7 mouse cellular contexts compared by ENCODE assay signal in the genomic region with DNA sequence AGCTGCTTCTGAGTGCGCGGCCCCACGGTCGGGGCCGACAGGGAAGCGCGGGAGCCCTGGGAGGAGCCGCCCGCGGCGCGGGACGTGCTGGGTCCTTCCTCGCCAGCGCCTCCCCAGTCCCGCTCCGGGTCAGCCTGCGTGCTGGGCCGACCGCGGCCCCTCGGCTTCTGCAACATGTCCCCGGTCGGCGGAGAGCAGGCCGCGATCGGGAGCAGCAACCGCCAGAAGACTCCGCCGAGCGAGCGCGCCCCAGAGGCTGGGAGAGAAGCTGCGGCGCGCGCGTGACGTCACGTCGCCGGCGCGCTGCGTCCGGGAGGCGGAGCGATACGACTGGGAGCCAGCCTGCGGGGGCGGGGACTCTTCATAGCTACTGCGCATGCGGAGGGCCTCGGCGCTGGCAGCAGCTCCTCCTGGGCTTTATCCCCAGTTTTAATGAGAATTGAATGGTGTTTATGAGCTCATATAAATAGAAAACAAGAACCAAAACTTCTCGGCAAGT. TPM values are rescaled to one million over a fixed set of nuclear protein-coding genes. Genes with fewer than 3 reads are reported as not detected.
DNase-seq lines count a peak whose midpoint lies in the region; ATAC-seq lines count a peak whose summit lies in the region.

A gene (minus strand): TSS at position 255 of the 499 bp plus-strand sequence.

- no peaks in the 10 kb centered on the region for H3K27me3 ChIP-seq in embryonic facial prominence, embryonic 11.5 days (ENCODE audit: control insufficient read depth, insufficient read depth, low read length)
- peaks cover 20% of the 10 kb centered on the region; the same call in 1 of the 2 replicates for H3K27me3 ChIP-seq in limb, embryonic 10.5 days (ENCODE audit: low read depth, poor library complexity, severe bottlenecking)
- no peaks in the 10 kb centered on the region for H3K27me3 ChIP-seq in midbrain, embryonic 13.5 days

- H3K27ac ChIP-seq in embryonic facial prominence, embryonic 11.5 days (replicated peaks; ENCODE audit: low read depth, low read length), result peak within 1 kb of the TSS; percentile 89
- H3K27ac ChIP-seq in limb, embryonic 10.5 days, result peak within 1 kb of the TSS; percentile 96
- peak within 1 kb of the TSS; percentile 95 for H3K27ac ChIP-seq in midbrain, embryonic 13.5 days

- peak within 1 kb of the TSS; percentile 84 for H3K4me3 ChIP-seq in embryonic facial prominence, embryonic 11.5 days (ENCODE audit: low read depth, low read length)
- H3K4me3 ChIP-seq in limb, embryonic 10.5 days, result peak within 1 kb of the TSS; percentile 95
- H3K4me3 ChIP-seq in midbrain, embryonic 13.5 days (replicated peaks), result peak within 1 kb of the TSS; percentile 89

- peak within 1 kb of the TSS; percentile 95 for H3K9ac ChIP-seq in embryonic facial prominence, embryonic 11.5 days (replicated peaks; ENCODE audit: low read length)
- H3K9ac ChIP-seq in midbrain, embryonic 13.5 days (replicated peaks), result peak within 1 kb of the TSS; percentile 95

- ATAC-seq in embryonic facial prominence, embryonic 11.5 days (replicated peaks; ENCODE audit: insufficient number of reproducible peaks, low FRiP score, low TSS enrichment, low read depth), result peak; percentile 94
- peak; percentile 96 for ATAC-seq in granulocyte monocyte progenitor cell, adult 5-6 weeks (replicated peaks; ENCODE audit: poor library complexity, severe bottlenecking)
- ATAC-seq in midbrain, embryonic 13.5 days, result peak; percentile 94

- no peaks in the 10 kb centered on the region for H3K36me3 ChIP-seq in embryonic facial prominence, embryonic 11.5 days (replicated peaks; ENCODE audit: control insufficient read depth, insufficient read depth, low read depth, low read length)
- peaks cover 16% of the 10 kb centered on the region for H3K36me3 ChIP-seq in limb, embryonic 10.5 days
- H3K36me3 ChIP-seq in midbrain, embryonic 13.5 days, result no peaks in the 10 kb centered on the region

- under 1% methylated on average over 56 of the region's 57 CpGs for WGBS in embryonic facial prominence, embryonic 11.5 days
- WGBS in limb, embryonic 10.5 days, result under 1% methylated on average over 57 of the region's 57 CpGs
- under 1% methylated on average over 57 of the region's 57 CpGs for WGBS in midbrain, embryonic 13.5 days

- no peaks in the 10 kb centered on the region for H3K4me1 ChIP-seq in embryonic facial prominence, embryonic 11.5 days (ENCODE audit: control insufficient read depth, insufficient read depth, low read length)
- H3K4me1 ChIP-seq in limb, embryonic 10.5 days, result peaks cover 23% of the 10 kb centered on the region
- peaks cover 34% of the 10 kb centered on the region for H3K4me1 ChIP-seq in midbrain, embryonic 13.5 days (replicated peaks)

- H3K9me3 ChIP-seq in embryonic facial prominence, embryonic 11.5 days (replicated peaks; ENCODE audit: control insufficient read depth, low read length), result no peaks in the 10 kb centered on the region
- H3K9me3 ChIP-seq in limb, embryonic 10.5 days (replicated peaks), result no peaks in the 10 kb centered on the region
- no peaks in the 10 kb centered on the region for H3K9me3 ChIP-seq in midbrain, embryonic 13.5 days

- H3K4me2 ChIP-seq in embryonic facial prominence, embryonic 11.5 days (ENCODE audit: low read depth, low read length), result peak within 1 kb of the TSS; percentile 76
- H3K4me2 ChIP-seq in midbrain, embryonic 13.5 days (replicated peaks), result peak within 1 kb of the TSS; percentile 93

- peak; percentile 99 for DNase-seq in adrenal gland, postnatal 14 days
- peak; percentile 97 for DNase-seq in embryonic facial prominence, embryonic 11.5 days (ENCODE audit: low spot score)
- peak; percentile 93 for DNase-seq in kidney, adult 11 months
- DNase-seq in limb, embryonic 10.5 days (ENCODE audit: low spot score), result peak; percentile 96
- DNase-seq in spleen, adult 12 weeks (ENCODE audit: low spot score), result peak; percentile 89

RNA-seq across cellular contexts. Expression of the gene that starts here (rescaled TPM):
- 7.6 and 7.7 TPM in 2 replicates for total RNA-seq in adrenal gland, postnatal 14 days (2021)
- 13.5 and 14.9 TPM in 2 replicates for polyA plus RNA-seq in embryonic facial prominence, embryonic 11.5 days (2014; fragmentation: Nextera tagmentation; extraction: Ambion mirVana)
- total RNA-seq in granulocyte monocyte progenitor cell, adult 5-6 weeks (2014; fragmentation: Nextera tagmentation), result 3.2 and 5.5 TPM in 2 replicates
- 5.4 and 7.0 TPM in 2 replicates for total RNA-seq in granulocyte monocyte progenitor cell, adult 5-6 weeks (2017)
- 9.9 and 10.2 TPM in 2 replicates for polyA plus RNA-seq in limb, embryonic 10.5 days (2016; fragmentation: Nextera tagmentation; extraction: Ambion mirVana)
- polyA plus RNA-seq in midbrain, embryonic 13.5 days (2015; fragmentation: Nextera tagmentation; extraction: Ambion mirVana), result 10.5 and 10.7 TPM in 2 replicates

Comparison
In these comparisons a context has a peak if more than half of its experiments do, and no peak if none do; other contexts are left out.
1. Peak in every context shown above with its lines: DNase-seq, ATAC-seq, H3K4me3 ChIP-seq and H3K27ac ChIP-seq.